Mouse (Mus musculus): ENCODE results near the gene Gm9508. TPM values are rescaled to one million over a fixed set of nuclear protein-coding genes. Genes with fewer than 3 reads are reported as not detected.
"Not testable (repeated sequence)": the region's sequence is repeated elsewhere in the genome, so short reads cannot be mapped to it uniquely, and the experiment has no call there.

The Gm9508 gene
- polyA plus RNA-seq (2012) = not detected in 2 replicates

- Histone ChIP-seq H3K27me3 (ENCODE audit: control insufficient read depth) (no peaks in the 10 kb centered on the region), H3K4me3 (replicated peaks) (no peak within 1 kb of the TSS), H3K9me3 (ENCODE audit: control insufficient read depth, low read length) (no peaks in the 10 kb centered on the region), H3K4me1 (ENCODE audit: control insufficient read depth) (no peaks in the 10 kb centered on the region), H3K36me3 (ENCODE audit: control insufficient read depth) (no peaks in the 10 kb centered on the region)
- TF ChIP-seq GATA1 (IDR thresholded peaks at IDR 0.05; ENCODE audit: low read length) (no peak), TAL1 (IDR thresholded peaks at IDR 0.05; ENCODE audit: low read length) (no peak)
These were observed at the start of gene Gm9508 for GRCm38 (mm10) chr10:77697133-77697532. Gene Gm9508 (minus strand): TSS chr10:77697233.

DNA sequence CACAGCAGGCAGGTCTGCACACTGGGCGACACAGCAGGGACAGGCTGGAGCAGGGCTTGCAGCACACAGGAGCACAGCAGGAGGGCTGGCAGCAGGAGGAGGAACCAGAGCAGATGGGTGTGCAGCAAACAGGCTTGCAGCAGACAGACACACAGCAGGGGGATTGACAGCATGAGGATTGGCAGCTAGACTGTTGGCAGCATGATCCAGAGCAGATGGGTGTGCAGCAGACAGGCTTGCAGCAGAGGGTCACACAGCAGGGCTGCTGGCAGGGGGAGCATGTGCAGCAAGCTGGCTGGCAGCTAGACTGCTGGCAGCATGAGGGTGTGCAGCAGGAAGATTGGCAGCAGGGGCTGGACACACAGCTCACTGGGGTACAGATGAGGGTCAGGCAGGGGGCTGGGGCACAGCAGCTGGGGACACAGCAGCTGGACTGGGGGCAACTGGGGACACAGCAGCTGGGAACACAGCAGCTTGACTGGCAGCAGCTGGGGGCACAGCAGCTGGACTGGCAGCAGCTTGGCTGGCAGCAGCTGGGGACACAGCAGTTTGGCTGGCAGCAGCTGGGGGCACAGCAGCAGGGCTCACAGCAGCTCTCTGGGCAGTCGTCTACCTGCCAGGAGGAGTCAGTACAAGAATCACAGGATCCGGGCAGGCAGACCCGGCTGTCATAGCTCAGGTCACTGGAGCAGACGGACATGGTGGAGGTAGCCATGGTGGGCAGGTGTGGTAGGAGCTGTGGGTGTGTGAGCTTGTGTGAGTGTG, 45.1 kb upstream of the Gm9508 start, which contains the start of gene Gm18596:
Gene Gm18596, minus strand, starts transcription at position 715 of the 765 bp plus-strand sequence.
- H3K9me3 ChIP-seq (ENCODE audit: control insufficient read depth, low read length); H3K4me1 ChIP-seq (ENCODE audit: control insufficient read depth); H3K4me3 ChIP-seq (replicated peaks); H3K27me3 ChIP-seq (ENCODE audit: control insufficient read depth); H3K36me3 ChIP-seq (ENCODE audit: control insufficient read depth): not testable (repeated sequence)

- TF ChIP-seq GATA1 (IDR thresholded peaks at IDR 0.05; ENCODE audit: low read length) = no peak
- H3K4me1 ChIP-seq (ENCODE audit: control insufficient read depth) = no peaks in the 10 kb centered on the region
- no peak overlapping the region for H3K4me3 ChIP-seq (replicated peaks)
- H3K9me3 ChIP-seq (ENCODE audit: control insufficient read depth, low read length) = peaks cover 6% of the 10 kb centered on the region
- no peaks in the 10 kb centered on the region for H3K36me3 ChIP-seq (ENCODE audit: control insufficient read depth)
- no peaks in the 10 kb centered on the region for H3K27me3 ChIP-seq (ENCODE audit: control insufficient read depth)
These were observed 41.9 kb upstream of the Gm9508 start for GRCm38 (mm10) chr10:77738929-77739328.

DNA sequence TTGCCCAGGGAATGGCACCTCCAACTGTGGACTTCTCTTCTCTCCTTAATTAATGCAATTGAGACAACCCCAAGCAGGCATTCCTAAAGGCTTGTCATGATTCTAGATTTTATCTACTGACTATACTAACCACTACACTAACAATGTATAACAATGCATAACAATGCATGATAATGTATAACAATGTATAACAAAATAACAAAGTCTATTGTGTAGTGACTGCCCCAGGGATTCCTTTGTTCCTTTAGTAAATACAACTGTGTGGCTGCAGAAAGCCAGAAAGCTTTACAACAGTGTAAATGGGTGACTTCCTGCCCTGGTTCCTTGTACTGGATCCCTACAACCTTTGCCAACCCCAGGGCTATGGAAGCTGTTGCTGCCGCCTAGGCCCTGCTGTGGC, 38.9 kb upstream of the Gm9508 start:
- Histone ChIP-seq H3K4me1 (ENCODE audit: control insufficient read depth) (no peaks in the 10 kb centered on the region), H3K9me3 (ENCODE audit: control insufficient read depth, low read length) (peaks cover 6% of the 10 kb centered on the region), H3K36me3 (ENCODE audit: control insufficient read depth) (no peaks in the 10 kb centered on the region), H3K4me3 (replicated peaks) (no peak overlapping the region), H3K27me3 (ENCODE audit: control insufficient read depth) (no peaks in the 10 kb centered on the region)
- TF ChIP-seq GATA1 (IDR thresholded peaks at IDR 0.05; ENCODE audit: low read length) (no peak), TAL1 (IDR thresholded peaks at IDR 0.05; ENCODE audit: low read length) (no peak)

DNA sequence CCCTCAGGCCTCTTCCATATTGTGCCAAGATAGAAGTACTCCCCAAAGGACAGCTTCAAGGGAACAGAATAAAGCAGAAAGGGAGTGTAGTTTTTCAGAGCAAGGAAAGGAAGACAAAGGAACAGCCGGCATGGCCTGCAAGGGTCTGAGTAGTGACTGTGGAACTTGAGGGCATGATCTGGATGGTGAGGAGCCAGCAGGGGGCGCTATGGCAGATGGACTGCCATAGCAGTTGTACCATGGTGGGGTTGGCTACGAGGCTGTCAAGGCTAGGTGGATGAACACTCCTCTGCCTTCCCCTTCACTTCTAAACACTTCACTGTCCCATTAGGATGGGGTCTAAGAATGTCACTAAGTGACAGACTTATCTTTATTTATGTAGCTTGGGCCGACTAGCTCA, 32.2 kb upstream of the Gm9508 start:
- no peaks in the 10 kb centered on the region for H3K9me3 ChIP-seq (ENCODE audit: control insufficient read depth, low read length)
- TF ChIP-seq TAL1 (IDR thresholded peaks at IDR 0.05; ENCODE audit: low read length) = no peak
- no peak for TF ChIP-seq GATA1 (IDR thresholded peaks at IDR 0.05; ENCODE audit: low read length)
- no peaks in the 10 kb centered on the region for H3K36me3 ChIP-seq (ENCODE audit: control insufficient read depth)
- H3K4me1 ChIP-seq (ENCODE audit: control insufficient read depth) = no peaks in the 10 kb centered on the region
- no peak overlapping the region for H3K4me3 ChIP-seq (replicated peaks)
- no peaks in the 10 kb centered on the region for H3K27me3 ChIP-seq (ENCODE audit: control insufficient read depth)

DNA sequence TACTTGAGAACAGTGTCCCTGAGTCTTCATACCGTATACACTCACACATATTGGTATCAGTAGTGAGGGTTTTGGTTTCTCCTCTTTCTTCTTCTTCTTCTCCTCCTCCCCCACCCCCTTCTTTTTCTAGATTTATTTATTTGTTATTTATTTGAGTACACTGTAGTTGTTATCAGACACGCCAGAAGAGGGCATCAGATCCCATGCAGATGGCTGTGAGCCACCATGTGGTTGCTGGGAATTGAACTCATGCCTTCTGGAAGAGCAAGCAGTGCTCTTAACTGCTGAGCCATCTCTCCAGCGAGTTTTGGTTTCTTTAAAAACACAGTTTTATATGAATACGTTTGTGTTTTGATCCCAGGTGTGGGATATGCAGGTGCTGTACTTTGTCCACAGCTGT, 31.2 kb upstream of the Gm9508 start:
- H3K27me3 ChIP-seq (ENCODE audit: control insufficient read depth) = no peaks in the 10 kb centered on the region
- H3K4me3 ChIP-seq (replicated peaks) = no peak overlapping the region
- no peaks in the 10 kb centered on the region for H3K36me3 ChIP-seq (ENCODE audit: control insufficient read depth)
- TF ChIP-seq TAL1 (IDR thresholded peaks at IDR 0.05; ENCODE audit: low read length) = no peak
- no peak for TF ChIP-seq GATA1 (IDR thresholded peaks at IDR 0.05; ENCODE audit: low read length)
- no peaks in the 10 kb centered on the region for H3K9me3 ChIP-seq (ENCODE audit: control insufficient read depth, low read length)
- no peaks in the 10 kb centered on the region for H3K4me1 ChIP-seq (ENCODE audit: control insufficient read depth)

- no peaks in the 10 kb centered on the region for H3K9me3 ChIP-seq (ENCODE audit: control insufficient read depth, low read length)
- TF ChIP-seq TAL1 (IDR thresholded peaks at IDR 0.05; ENCODE audit: low read length) (no peak), GATA1 (IDR thresholded peaks at IDR 0.05; ENCODE audit: low read length) (no peak)
- H3K4me3 ChIP-seq (replicated peaks) = no peak within 1 kb of the TSS
- H3K36me3 ChIP-seq (ENCODE audit: control insufficient read depth) = no peaks in the 10 kb centered on the region
- no peaks in the 10 kb centered on the region for H3K27me3 ChIP-seq (ENCODE audit: control insufficient read depth)
- no peaks in the 10 kb centered on the region for H3K4me1 ChIP-seq (ENCODE audit: control insufficient read depth)
These were observed 29.2 kb upstream of the Gm9508 start, which contains the start of gene Gm10100 for GRCm38 (mm10) chr10:77726186-77726585. Gene Gm10100 (plus strand): TSS chr10:77726486.

- Histone ChIP-seq H3K36me3 (ENCODE audit: control insufficient read depth) (no peaks in the 10 kb centered on the region), H3K9me3 (ENCODE audit: control insufficient read depth, low read length) (peaks cover 7% of the 10 kb centered on the region), H3K4me1 (ENCODE audit: control insufficient read depth) (no peaks in the 10 kb centered on the region), H3K27me3 (ENCODE audit: control insufficient read depth) (no peaks in the 10 kb centered on the region), H3K4me3 (replicated peaks) (no peak overlapping the region)
- TF ChIP-seq GATA1 (IDR thresholded peaks at IDR 0.05; ENCODE audit: low read length) = no peak
- no peak for TF ChIP-seq TAL1 (IDR thresholded peaks at IDR 0.05; ENCODE audit: low read length)
These were observed 27.8 kb upstream of the Gm9508 start for GRCm38 (mm10) chr10:77724855-77725254.

GRCm38 (mm10) chr10:77720299-77720698, 23.3 kb upstream of the Gm9508 start, which contains the start of gene Krtap12-1:
Gene Krtap12-1 (plus strand): TSS chr10:77720599.
- H3K9me3 ChIP-seq (ENCODE audit: control insufficient read depth, low read length); H3K36me3 ChIP-seq (ENCODE audit: control insufficient read depth); H3K4me3 ChIP-seq (replicated peaks); H3K4me1 ChIP-seq (ENCODE audit: control insufficient read depth); H3K27me3 ChIP-seq (ENCODE audit: control insufficient read depth): not testable (repeated sequence)

- Histone ChIP-seq H3K4me1 (ENCODE audit: control insufficient read depth) (no peaks in the 10 kb centered on the region), H3K9me3 (ENCODE audit: control insufficient read depth, low read length) (peaks cover 10% of the 10 kb centered on the region), H3K36me3 (ENCODE audit: control insufficient read depth) (no peaks in the 10 kb centered on the region), H3K4me3 (replicated peaks) (no peak within 1 kb of the TSS), H3K27me3 (ENCODE audit: control insufficient read depth) (no peaks in the 10 kb centered on the region)
- TF ChIP-seq TAL1 (IDR thresholded peaks at IDR 0.05; ENCODE audit: low read length) (no peak), GATA1 (IDR thresholded peaks at IDR 0.05; ENCODE audit: low read length) (no peak)
These were observed 18.5 kb upstream of the Gm9508 start, which contains the start of gene Gm10142 for GRCm38 (mm10) chr10:77715507-77715906. Gene Gm10142 (plus strand): TSS chr10:77715807.
